Mouse (Mus musculus) intestine, embryonic 16.5 days (tissue): ENCODE results near the gene Ttc32. TPM values are rescaled to one million over a fixed set of nuclear protein-coding genes. Genes with fewer than 3 reads are reported as not detected.

Experiments used
- polyA plus RNA-seq: library from polyadenylated mRNA; unstranded; fragments of >200 nt; fragmentation: Nextera tagmentation; extraction: Ambion mirVana; gene quantifications from 2 replicates; pipeline ENCODE4 v1.2.1, GENCODE M21; 2015

Gene Ttc32
- polyA plus RNA-seq, 1 experiment from 2014 or later, result 33.9 TPM

Other genes starting within 250 kb of the Ttc32 start
- gene Laptm4a, start 108.3 kb upstream of the Ttc32 start, polyA plus RNA-seq, result 244 and 257 TPM in 2 replicates
- gene Matn3, start 82.1 kb upstream of the Ttc32 start, polyA plus RNA-seq, result 0.04 and 0.07 TPM in 2 replicates
- gene Wdr35, start 56.1 kb upstream of the Ttc32 start, polyA plus RNA-seq, result 7.8 and 8.2 TPM in 2 replicates